Mouse (Mus musculus): ENCODE results near the gene Ccser1.

The Ccser1 gene

GRCm38 (mm10) chr6:61179949-61180755, at the start of gene Ccser1:
Gene Ccser1 (plus strand): TSS chr6:61180324.
- no peak for DNase-seq (ENCODE audit: low spot score)

- no peak for DNase-seq (ENCODE audit: low spot score)
Observed at GRCm38 (mm10) chr6:61136436-61136835, 43.7 kb upstream of the Ccser1 start.

- DNase-seq (ENCODE audit: low spot score) = no peak
Observed at GRCm38 (mm10) chr6:61143031-61143430, 37.1 kb upstream of the Ccser1 start.

- DNase-seq (ENCODE audit: low spot score) = no peak
Observed at GRCm38 (mm10) chr6:61152924-61153323, 27.2 kb upstream of the Ccser1 start.

GRCm38 (mm10) chr6:61154654-61155053, 25.5 kb upstream of the Ccser1 start:
- DNase-seq (ENCODE audit: low spot score) = no peak

- no peak for DNase-seq (ENCODE audit: low spot score)
Observed at GRCm38 (mm10) chr6:61155059-61155629, 25.0 kb upstream of the Ccser1 start.

GRCm38 (mm10) chr6:61155718-61156117, 24.4 kb upstream of the Ccser1 start:
- no peak for DNase-seq (ENCODE audit: low spot score)

GRCm38 (mm10) chr6:61162117-61162516, 18.0 kb upstream of the Ccser1 start:
- DNase-seq (ENCODE audit: low spot score) = no peak

GRCm38 (mm10) chr6:61166891-61167290, 13.2 kb upstream of the Ccser1 start:
- DNase-seq (ENCODE audit: low spot score) = no peak

GRCm38 (mm10) chr6:61176126-61176525, 4.0 kb upstream of the Ccser1 start:
- DNase-seq (ENCODE audit: low spot score) = no peak

- no peak for DNase-seq (ENCODE audit: low spot score)
Observed at GRCm38 (mm10) chr6:61177476-61177875, 2.6 kb upstream of the Ccser1 start.

GRCm38 (mm10) chr6:61179641-61179948, 529 bp upstream of the Ccser1 start:
- no peak for DNase-seq (ENCODE audit: low spot score)

- no peak for DNase-seq (ENCODE audit: low spot score)
Observed at GRCm38 (mm10) chr6:61180756-61181191, 650 bp downstream of the Ccser1 start.

- no peak for DNase-seq (ENCODE audit: low spot score)
Observed at GRCm38 (mm10) chr6:61189029-61189428, 8.9 kb downstream of the Ccser1 start.

- no peak for DNase-seq (ENCODE audit: low spot score)
Observed at GRCm38 (mm10) chr6:61191597-61192386, 11.7 kb downstream of the Ccser1 start.

- no peak for DNase-seq (ENCODE audit: low spot score)
Observed at GRCm38 (mm10) chr6:61203344-61203743, 23.2 kb downstream of the Ccser1 start.

- DNase-seq (ENCODE audit: low spot score) = no peak
Observed at GRCm38 (mm10) chr6:61206042-61206441, 25.9 kb downstream of the Ccser1 start.

GRCm38 (mm10) chr6:61206619-61207018, 26.5 kb downstream of the Ccser1 start:
- no peak for DNase-seq (ENCODE audit: low spot score)

- no peak for DNase-seq (ENCODE audit: low spot score)
Observed at GRCm38 (mm10) chr6:61210061-61210737, 30.1 kb downstream of the Ccser1 start.

GRCm38 (mm10) chr6:61215705-61216104, 35.6 kb downstream of the Ccser1 start:
- no peak for DNase-seq (ENCODE audit: low spot score)

- no peak for DNase-seq (ENCODE audit: low spot score)
Observed at GRCm38 (mm10) chr6:61216514-61216913, 36.4 kb downstream of the Ccser1 start.

GRCm38 (mm10) chr6:61217717-61218116, 37.6 kb downstream of the Ccser1 start:
- no peak for DNase-seq (ENCODE audit: low spot score)

Measured in urinary bladder, postnatal 10 days (tissue).